Mouse (Mus musculus): Measurements from ENCODE around the gene Hinfp.
A peak's percentile ranks its signal among the peaks of the same experiment; 100 is the strongest.
"Not testable (repeated sequence)": the region's sequence is repeated elsewhere in the genome, so short reads cannot be mapped to it uniquely, and the experiment has no call there.

The Hinfp gene

GRCm38 (mm10) chr9:44311136-44312134, 6.0 kb upstream of the Hinfp start:
- DNase-seq (ENCODE audit: inconsistent ontology term): no peak

DNA sequence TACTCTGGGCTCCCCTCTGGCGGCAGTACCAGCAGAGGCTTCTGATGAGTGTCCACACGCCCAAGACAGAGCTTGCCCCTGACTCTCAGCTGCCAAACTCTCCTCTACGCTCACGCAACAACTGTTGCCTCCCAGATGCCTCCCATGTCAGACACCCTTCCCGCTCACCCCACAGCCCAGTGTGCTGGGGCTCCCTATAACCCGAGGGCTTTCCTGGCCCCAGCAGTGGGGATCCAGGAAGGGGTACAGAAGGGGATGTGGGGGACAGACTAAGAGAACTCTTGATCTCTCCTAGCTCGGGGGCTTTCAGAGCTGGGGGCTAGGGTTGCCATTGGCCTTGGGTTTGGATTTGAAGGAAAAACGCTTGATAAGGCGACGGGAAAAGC, 5.3 kb upstream of the Hinfp start:
- no peak for DNase-seq (ENCODE audit: inconsistent ontology term)

- DNase-seq (ENCODE audit: inconsistent ontology term): no peak
Measured at GRCm38 (mm10) chr9:44309756-44310155, 4.3 kb upstream of the Hinfp start.

- no peak for DNase-seq (ENCODE audit: inconsistent ontology term)
Measured at GRCm38 (mm10) chr9:44307248-44307647, 1.8 kb upstream of the Hinfp start.

- no peak for DNase-seq (ENCODE audit: inconsistent ontology term)
Measured at GRCm38 (mm10) chr9:44306532-44306931, 1.1 kb upstream of the Hinfp start.

- DNase-seq (ENCODE audit: inconsistent ontology term): not testable (repeated sequence)
Measured at GRCm38 (mm10) chr9:44300001-44300400, 5.5 kb downstream of the Hinfp start.

DNA sequence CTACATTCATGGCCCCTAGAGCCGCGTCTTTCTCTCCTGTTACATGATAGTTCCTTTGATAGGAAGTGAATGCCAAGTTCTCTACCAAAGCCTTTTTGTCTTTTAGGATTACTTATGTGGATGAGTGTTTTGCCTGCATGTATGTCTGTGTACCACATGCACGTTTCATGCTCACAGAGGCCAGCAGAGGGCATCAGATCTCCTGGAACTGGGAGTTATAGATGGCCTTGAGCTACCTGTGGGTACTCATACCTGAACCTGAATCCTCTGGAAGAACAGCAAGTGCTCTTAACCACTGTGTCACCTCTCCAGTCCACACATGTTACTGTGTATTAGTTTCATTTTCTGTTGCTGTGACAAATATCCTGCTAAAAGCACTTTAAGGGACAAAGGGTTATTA, 13.0 kb downstream of the Hinfp start:
- DNase-seq (ENCODE audit: inconsistent ontology term): no peak

DNA sequence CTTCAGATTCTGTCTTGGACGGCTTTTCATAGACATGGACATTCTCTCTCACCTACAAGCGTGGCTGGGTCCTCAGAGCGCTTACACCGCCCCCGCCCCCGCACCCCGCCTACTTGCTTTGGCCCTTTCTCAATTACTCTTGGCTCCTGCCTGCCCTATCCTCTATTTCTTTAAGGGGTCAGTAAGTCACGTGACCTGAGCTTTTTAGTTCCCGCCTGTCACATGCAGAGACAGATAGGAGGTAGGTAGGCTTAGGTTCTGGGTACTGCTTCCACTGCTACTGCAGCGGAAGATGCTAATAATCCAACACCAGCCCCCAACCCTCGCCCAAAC, 16.5 kb downstream of the Hinfp start:
- DNase-seq (ENCODE audit: inconsistent ontology term): no peak

DNA sequence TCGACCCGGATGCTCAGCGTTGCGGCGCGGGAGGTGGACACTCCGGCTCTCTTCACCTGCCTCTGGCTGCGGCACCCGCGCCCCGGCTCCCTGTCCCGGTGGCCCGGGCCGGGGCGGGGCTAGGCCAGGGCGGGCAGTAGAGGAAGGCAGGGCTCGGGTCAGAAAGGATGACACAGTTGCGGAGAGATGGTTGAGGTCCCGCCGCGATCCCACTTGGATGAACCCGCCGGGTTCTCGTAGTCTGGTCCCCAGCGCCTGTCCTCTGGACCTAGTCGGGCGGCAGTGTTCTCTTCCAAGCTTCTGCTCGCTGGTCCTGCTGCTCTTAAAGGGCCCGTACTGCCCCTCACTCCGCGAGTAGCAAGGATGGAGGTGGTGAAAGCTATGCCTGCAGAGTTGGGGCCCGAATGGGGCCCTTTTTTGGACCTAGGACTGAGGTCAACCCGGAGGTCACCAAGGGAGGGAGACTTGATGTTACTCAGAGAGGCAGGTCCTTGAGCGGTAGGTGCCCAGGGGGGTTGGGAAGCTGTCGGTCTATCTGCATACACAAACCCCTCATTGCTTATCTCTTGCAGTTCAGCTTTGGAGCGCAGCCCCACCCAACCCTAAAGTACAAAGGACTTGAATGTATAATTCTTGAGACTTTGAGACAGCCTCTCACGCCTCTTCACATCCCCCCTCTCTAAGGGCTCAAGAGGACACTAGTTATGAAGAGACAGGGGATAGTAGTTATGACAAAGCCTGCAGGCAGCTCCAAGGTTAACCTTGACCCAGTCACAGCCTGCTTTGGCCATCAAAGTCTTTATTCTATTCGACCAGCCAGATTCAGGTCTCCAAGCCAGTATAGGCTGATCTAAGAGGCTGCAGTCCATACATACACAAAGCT, 17.2 kb downstream of the Hinfp start, which contains the start of gene Abcg4:
Gene Abcg4 (minus strand): TSS at position 540 of the 883 bp plus-strand sequence.
- DNase-seq (ENCODE audit: inconsistent ontology term): peak; percentile 60

DNA sequence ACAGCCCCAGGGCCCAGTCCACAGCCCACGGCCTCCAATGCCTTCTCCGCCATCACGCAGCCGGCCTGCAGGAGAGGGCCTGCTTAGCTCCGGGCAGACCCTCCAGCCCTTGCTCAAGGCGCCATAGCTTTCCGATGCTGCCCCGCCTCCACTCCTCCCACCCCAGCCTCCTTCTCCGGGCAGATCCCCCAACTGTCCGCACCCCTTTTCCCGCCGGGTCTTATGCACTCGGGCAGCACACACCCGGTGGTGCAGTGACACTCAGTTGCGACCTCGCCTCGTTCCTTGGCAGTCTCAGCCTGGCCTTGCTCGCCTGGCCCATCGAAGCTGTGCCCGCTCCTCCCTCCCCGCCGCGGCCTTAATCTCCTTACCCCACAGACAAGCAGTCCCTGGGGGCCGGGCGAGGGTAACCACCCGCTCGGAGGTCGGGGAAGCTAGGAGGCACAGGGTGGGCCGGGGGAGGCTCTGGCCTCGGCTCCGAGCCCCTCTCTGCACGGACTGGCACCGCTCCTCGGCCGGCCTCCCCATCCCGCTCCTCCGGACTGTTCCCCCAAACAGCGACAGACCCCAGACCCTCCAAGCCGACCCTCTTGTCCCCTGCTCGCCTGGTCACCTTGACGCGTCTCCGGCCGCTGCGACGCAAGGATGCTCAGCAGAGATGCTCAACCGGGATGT, 17.9 kb downstream of the Hinfp start:
- peak; percentile 56 for DNase-seq (ENCODE audit: inconsistent ontology term)

GRCm38 (mm10) chr9:44287003-44287400, 18.5 kb downstream of the Hinfp start:
- peak; percentile 15 for DNase-seq (ENCODE audit: inconsistent ontology term)

DNA sequence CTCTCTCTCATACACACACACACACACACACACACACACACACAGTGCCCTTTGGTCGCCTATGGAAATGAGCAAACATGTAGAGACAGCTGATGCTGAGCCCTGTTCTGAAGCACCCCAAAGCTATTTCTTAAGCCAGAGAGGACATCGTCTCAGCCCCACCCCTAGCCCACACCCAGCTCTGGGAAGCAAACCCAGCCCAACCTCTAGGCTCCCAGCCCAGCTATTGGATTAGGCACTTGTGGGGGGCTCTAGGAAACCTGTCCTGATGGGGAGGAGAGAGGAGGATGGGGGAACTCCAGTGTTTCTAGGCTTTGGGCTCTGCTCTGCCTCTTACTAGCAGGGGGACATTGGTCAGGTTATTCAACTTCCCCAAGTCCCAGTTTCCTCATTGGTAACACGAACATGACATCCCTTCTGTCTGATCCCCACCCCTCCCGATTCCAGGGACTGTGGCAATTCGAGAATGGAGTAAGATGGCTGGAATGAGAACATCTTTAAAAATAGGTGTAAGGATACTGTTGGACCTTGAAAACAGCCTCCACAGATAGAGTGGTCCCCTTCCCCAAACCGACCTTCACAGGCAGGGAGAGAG, 19.1 kb downstream of the Hinfp start:
- DNase-seq (ENCODE audit: inconsistent ontology term): peak; percentile 14

DNA sequence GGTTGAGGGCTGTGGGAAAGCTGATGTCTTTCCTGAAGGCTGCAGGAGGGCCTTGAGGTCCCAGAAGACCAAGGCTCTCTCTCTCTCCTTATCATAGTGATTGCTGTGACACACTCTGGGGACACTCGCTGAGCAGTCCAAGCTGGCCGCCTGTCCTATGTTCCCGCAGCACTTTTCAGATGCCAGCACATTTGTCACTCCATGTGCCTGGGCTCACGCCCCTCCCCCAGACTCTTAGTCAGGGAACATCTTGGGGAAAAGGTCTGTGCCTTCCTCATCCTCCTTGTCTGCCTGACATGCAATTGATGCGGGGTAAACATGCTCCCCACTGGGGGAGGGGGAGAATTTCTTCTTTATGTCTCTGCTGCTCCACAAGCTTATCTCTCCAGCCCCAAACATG, 22.3 kb downstream of the Hinfp start:
- DNase-seq (ENCODE audit: inconsistent ontology term): no peak

GRCm38 (mm10) chr9:44269973-44270372, 35.5 kb downstream of the Hinfp start:
- DNase-seq (ENCODE audit: inconsistent ontology term): peak; percentile 64

DNA sequence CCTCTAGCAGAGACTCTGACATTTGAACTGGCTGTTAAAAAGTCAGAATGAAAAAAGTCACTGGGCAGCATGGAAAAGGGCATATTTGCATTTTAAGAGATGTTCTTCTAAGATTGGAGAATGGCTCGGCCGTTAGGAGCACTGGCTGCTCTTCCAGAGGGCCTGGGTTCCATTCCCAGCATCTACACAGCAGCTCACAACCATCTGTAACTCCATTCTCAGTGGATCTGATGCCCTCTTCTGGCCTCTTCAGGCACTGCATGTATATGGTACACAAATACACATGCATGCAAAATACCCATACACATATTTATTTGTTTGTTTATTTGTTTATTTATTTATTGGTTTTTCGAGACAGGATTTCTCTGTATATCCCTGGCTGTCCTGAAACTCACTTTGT, 36.4 kb downstream of the Hinfp start:
- no peak for DNase-seq (ENCODE audit: inconsistent ontology term)

DNA sequence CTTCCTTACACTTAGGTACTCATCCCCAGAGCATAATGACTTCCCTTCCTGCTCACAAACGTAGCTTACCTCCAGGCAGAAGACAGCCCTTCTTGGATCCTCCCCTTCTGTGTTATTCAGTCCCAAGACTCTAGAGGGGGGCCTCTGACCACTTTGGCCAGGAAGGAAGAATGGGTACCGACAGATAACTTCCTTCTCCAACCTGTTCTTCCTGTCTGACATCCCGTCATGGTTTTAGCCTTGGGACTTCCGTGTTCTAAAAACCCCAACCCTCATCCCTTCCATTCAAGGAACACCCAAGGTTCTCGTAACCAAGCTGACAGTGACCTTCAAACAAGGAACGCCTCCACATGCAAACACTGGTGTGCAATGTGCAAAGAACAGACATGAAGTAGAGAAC, 37.0 kb downstream of the Hinfp start, which contains the start of gene Nlrx1:
Gene Nlrx1 (minus strand): TSS at position 168 of the 400 bp plus-strand sequence.
- no peak for DNase-seq (ENCODE audit: inconsistent ontology term)

DNA sequence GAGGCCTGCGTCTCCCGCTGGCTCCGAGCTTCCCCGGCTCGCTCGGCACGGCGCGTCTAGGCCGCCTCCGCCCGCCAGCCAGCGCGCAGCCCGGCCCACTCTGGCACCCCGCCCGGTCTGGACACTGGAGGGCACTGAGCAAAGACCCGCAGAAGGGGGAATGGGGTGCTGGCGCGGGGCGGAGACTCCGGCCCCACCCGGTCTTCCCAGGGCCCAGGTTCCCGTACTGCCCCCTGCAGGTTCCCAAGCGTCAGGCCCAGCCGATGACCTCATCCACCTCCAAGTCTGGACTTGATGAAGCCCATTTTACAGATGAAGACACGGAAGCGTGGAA, 37.5 kb downstream of the Hinfp start:
- DNase-seq (ENCODE audit: inconsistent ontology term): peak; percentile 93

DNA sequence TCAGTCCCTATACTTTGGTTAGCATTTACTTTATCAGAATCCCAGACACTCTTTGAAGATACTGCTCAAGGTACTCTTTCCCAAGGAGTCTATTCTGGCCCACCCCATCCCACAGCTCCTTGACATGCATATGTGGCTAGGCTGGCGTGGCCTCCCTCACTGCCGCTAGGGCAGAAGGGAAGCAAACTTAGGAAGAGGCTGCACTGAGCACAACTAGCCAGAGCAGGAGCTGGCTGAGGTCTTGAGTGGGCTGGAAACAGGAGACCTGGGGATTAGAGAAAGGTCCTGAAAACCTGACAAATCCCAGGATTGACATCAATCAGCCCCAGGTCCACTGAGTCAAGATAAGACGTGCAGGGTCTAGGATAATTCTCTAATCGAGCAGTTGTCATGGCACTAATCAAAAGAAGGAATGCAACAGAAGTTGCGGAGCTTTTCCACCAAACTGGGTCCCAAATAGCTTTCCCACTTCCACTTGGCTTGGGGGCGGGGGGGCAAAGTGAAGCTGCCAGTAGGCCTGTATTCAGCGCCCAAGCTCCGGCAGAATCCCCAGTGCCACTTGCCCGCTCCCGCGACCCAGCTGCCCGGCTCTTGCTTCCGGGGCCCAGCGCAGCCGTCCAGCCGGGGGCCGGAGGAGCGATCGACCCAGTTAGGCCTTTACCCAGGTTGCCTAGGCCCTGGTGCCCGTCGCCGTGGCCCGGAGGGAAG, 38.0 kb downstream of the Hinfp start:
- DNase-seq (ENCODE audit: inconsistent ontology term): no peak

DNA sequence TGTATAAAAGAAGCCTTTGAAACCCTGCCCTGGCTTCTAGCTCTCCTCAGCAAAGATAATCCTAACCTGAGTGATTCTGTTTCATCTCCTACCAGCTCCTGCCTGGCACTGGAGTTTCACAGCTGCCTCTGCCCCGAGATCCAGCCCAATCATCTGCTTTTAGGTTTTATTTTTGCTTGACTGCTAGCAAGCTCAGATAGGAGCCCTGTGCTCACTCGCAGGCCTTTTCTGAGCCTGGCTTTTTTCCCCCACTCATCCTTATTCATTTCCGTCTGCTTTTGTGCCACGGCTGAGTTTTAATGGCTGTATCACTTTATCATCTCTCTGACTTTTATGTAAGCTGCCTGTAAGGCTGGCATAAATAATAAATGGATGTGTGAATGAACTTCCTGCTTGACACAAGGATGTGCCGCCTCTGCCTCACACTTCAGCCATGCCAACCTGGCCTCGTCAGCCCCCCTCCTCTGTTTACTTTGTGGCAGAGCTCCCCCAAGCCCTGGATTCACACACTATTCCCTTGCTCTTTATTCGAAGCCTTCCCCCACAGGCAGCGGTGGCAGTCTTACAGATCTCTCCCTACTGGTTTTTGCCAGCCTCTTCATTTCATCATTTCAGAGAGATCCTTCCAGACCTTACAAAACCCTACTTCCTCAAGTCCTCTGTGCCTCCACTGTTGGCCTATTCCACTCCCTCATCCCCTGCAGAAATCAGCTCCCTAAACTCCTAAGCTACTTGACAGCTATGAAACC, 38.8 kb downstream of the Hinfp start:
- DNase-seq (ENCODE audit: inconsistent ontology term): no peak

DNA sequence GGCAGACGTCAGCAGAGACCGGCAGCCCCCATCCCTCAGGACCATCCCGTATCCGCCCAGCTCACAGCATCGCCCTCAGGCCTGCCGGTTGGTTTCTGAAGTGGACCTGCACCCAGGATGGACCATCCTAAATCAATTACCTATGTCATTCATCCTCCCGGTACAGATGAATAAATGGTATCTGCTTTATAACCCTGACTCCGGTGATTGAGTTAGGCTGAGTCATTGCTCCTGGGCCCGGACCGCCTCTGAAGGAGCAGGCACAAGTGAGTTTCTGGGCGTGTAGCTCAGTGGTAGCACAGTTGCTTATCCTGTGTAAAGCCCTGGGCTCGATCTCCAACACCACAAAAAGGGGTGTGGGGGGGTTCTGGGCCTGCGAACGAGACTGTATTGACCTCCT, 44.1 kb downstream of the Hinfp start:
- DNase-seq (ENCODE audit: inconsistent ontology term): no peak

All from Muller cell, postnatal 12 days (primary cell).